Comparison of ENCODE assay signal across 30 mouse cellular contexts in genomic region chr4:41092958-41093357, GRCm38 (mm10). TPM values are rescaled to one million over a fixed set of nuclear protein-coding genes. Genes with fewer than 3 reads are reported as not detected.
"Had no signal": no experiment of that assay in that cellular context is flagged by ENCODE, and none has a peak within 500 bp of the region (broad histone marks: within the 10 kb centered on the region; RNA-seq: fewer than 3 reads in every experiment).

No protein-coding gene starts in this region.

- H3K27ac ChIP-seq: gastrocnemius, adult 2 months; heart, embryonic 10.5 days; hindbrain, embryonic 10.5 days; hindbrain, embryonic 12.5 days; hindbrain, embryonic 14.5 days; intestine, embryonic 15.5 days; layer of hippocampus, adult 2 months; left cerebral cortex, adult 2 months; limb, embryonic 13.5 days; limb, embryonic 15.5 days; liver, embryonic 12.5 days; liver, embryonic 14.5 days had no signal

- H3K4me3 ChIP-seq: gastrocnemius, adult 2 months; heart, embryonic 10.5 days; heart, embryonic 12.5 days; hindbrain, embryonic 10.5 days; hindbrain, embryonic 12.5 days; intestine, embryonic 15.5 days; layer of hippocampus, adult 2 months; left cerebral cortex, adult 2 months; limb, embryonic 13.5 days; limb, embryonic 15.5 days; liver, embryonic 12.5 days had no signal

- H3K9ac ChIP-seq: heart, embryonic 12.5 days; hindbrain, embryonic 12.5 days; hindbrain, embryonic 14.5 days; intestine, embryonic 15.5 days; limb, embryonic 13.5 days; limb, embryonic 15.5 days; liver, embryonic 12.5 days; liver, embryonic 14.5 days had no signal

- H3K27me3 ChIP-seq: intestine, embryonic 15.5 days had no signal

- H3K4me2 ChIP-seq: heart, embryonic 12.5 days; hindbrain, embryonic 12.5 days; hindbrain, embryonic 14.5 days; intestine, embryonic 15.5 days; limb, embryonic 13.5 days; limb, embryonic 15.5 days; liver, embryonic 12.5 days had no signal

- H3K36me3 ChIP-seq: heart, embryonic 10.5 days; heart, embryonic 12.5 days; hindbrain, embryonic 10.5 days; hindbrain, embryonic 12.5 days; intestine, embryonic 15.5 days; limb, embryonic 13.5 days; limb, embryonic 15.5 days had no signal

- ATAC-seq: hindbrain, embryonic 16.5 days; inflammation-experienced regulatory T-cells, adult 6 months; intestine, embryonic 15.5 days; intestine, postnatal 0 days; liver, embryonic 12.5 days had no signal

- DNase-seq: gastrocnemius, adult 2 months; gastrocnemius, postnatal 10 days; gastrocnemius, postnatal 25 days; heart, adult 18-20 months; heart, postnatal 10 days; heart, postnatal 4 days; kidney, adult 18-20 months; kidney, adult 8-10 months; kidney, postnatal 10 days; kidney, postnatal 25 days; kidney, postnatal 4 days; left cerebral cortex, postnatal 4 days had no signal

- H3K9me3 ChIP-seq: heart, embryonic 10.5 days; heart, embryonic 12.5 days; hindbrain, embryonic 10.5 days; hindbrain, embryonic 12.5 days; intestine, embryonic 15.5 days; limb, embryonic 13.5 days; limb, embryonic 15.5 days; liver, embryonic 12.5 days had no signal

RNA-seq across cellular contexts. Expression of gene Aqp3, which starts 5.0 kb away (rescaled TPM):
- polyA plus RNA-seq: liver, adult 2 months had no signal

RNA-seq across cellular contexts. Expression of gene Aqp7, which starts 45.0 kb away (rescaled TPM):
- polyA plus RNA-seq: heart, embryonic 12.5 days; heart, embryonic 14.5 days; hindbrain, embryonic 10.5 days; hindbrain, embryonic 12.5 days; hindbrain, embryonic 14.5 days; hindbrain, embryonic 16.5 days; limb, embryonic 11.5 days had no signal
